19 mouse cellular contexts compared by ENCODE assay signal in the genomic region with DNA sequence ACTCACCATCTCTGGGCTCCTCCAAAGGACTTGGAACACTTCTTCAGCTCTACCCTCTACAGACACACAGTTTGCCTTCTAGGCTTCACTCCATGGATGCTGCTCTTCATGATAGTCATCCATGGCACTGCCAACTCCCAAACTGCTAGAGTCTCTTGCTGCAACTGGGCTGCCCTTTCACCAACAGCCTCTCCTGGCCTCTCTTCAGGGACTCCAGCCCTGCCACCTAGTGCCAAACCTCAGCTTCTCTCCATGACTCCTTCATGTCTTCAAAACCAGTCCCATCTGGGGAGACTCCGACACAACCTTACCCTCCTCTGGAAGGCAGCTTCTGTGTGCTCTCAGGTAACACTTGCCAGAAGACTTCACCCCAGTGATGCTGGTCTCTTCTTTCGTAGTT.
"Had no signal": no experiment of that assay in that cellular context is flagged by ENCODE, and none has a peak within 500 bp of the region (broad histone marks: within the 10 kb centered on the region; RNA-seq: fewer than 3 reads in every experiment).

No protein-coding gene starts in this region.

- H3K36me3 ChIP-seq: midbrain, embryonic 10.5 days; midbrain, embryonic 12.5 days; neural tube, embryonic 13.5 days; neural tube, embryonic 15.5 days; stomach, embryonic 15.5 days had no signal

- H3K9ac ChIP-seq: lung, embryonic 14.5 days; midbrain, embryonic 12.5 days; neural tube, embryonic 13.5 days; neural tube, embryonic 15.5 days; stomach, embryonic 15.5 days had no signal

- DNase-seq: lung, adult 18-20 months; lung, embryonic 14.5 days; lung, postnatal 10 days; lung, postnatal 4 days; midbrain, embryonic 14.5 days; retina, postnatal 1 day; right cerebral cortex, adult 18-20 months; right cerebral cortex, postnatal 25 days; right cerebral cortex, postnatal 4 days; thymus, adult 2 months; thymus, postnatal 25 days; thymus, postnatal 4 days had no signal

- H3K4me3 ChIP-seq: midbrain, embryonic 10.5 days; midbrain, embryonic 12.5 days; myocyte; neural tube, embryonic 13.5 days; neural tube, embryonic 15.5 days; stomach, embryonic 15.5 days had no signal

- H3K27me3 ChIP-seq: midbrain, embryonic 12.5 days; neural tube, embryonic 13.5 days; neural tube, embryonic 15.5 days; stomach, embryonic 15.5 days had no signal

- H3K4me1 ChIP-seq: stomach, embryonic 15.5 days had no signal

- H3K27ac ChIP-seq: midbrain, embryonic 10.5 days; midbrain, embryonic 12.5 days; neural tube, embryonic 13.5 days; neural tube, embryonic 15.5 days; stomach, embryonic 15.5 days; stomach, postnatal 0 days had no signal
